Mouse (Mus musculus) intestine, postnatal 0 days (tissue): ENCODE measurements around the gene Gm3625. TPM values are rescaled to one million over a fixed set of nuclear protein-coding genes. Genes with fewer than 3 reads are reported as not detected.

ENCODE experiments used
- ATAC-seq: fragments of 200-750 bp; cut with Nextera tagmentation; 2 replicates; pipeline ENCODE4 v1.8.0; 2017; ENCODE audit warnings: mild to moderate bottlenecking, moderate TSS enrichment, moderate library complexity
- H3K27ac ChIP-seq: fragments of 300-500 bp; sonication (generic); 2 replicates; pipeline ENCODE4 v1.5.1; 2014; ENCODE audit warnings: mild to moderate bottlenecking, low read depth, low read length, moderate library complexity
- H3K27me3 ChIP-seq: fragments of 300-500 bp; sonication (generic); replicated peaks from 2 replicates; pipeline ENCODE4 v1.6.1; 2014; ENCODE audit warnings: low read length, mixed read lengths; ENCODE audit not compliant: control insufficient read depth, insufficient read depth
- H3K36me3 ChIP-seq: fragments of 300-500 bp; sonication (generic); 2 replicates; pipeline ENCODE4 v1.6.1; 2014; ENCODE audit warnings: mild to moderate bottlenecking, moderate library complexity; ENCODE audit not compliant: control insufficient read depth, insufficient read depth
- H3K4me1 ChIP-seq: fragments of 300-500 bp; sonication (generic); replicated peaks from 2 replicates; pipeline ENCODE4 v1.6.1; 2014; ENCODE audit warnings: antibody characterized with exemption, low read length, mixed read lengths; ENCODE audit not compliant: control insufficient read depth, insufficient read depth
- H3K4me2 ChIP-seq: fragments of 300-500 bp; sonication (generic); replicated peaks from 2 replicates; pipeline ENCODE4 v1.6.1; 2014; ENCODE audit warnings: low read depth, mild to moderate bottlenecking, moderate library complexity
- H3K4me3 ChIP-seq: fragments of 300-500 bp; sonication (generic); 2 replicates; pipeline ENCODE4 v1.5.1; 2014; ENCODE audit warnings: low read depth, low read length
- H3K9ac ChIP-seq: fragments of 300-500 bp; sonication (generic); 2 replicates; pipeline ENCODE4 v1.6.1; 2014; ENCODE audit warnings: mild to moderate bottlenecking, low read depth, low read length
- H3K9me3 ChIP-seq: fragments of 300-500 bp; sonication (generic); 2 replicates; pipeline ENCODE4 v1.6.1; 2016; ENCODE audit warnings: mixed run types; ENCODE audit not compliant: control insufficient read depth
- CTCF ChIP-seq: sonication (generic); IDR thresholded peaks from 2 replicates; pipeline ENCODE4 v1.5.1; 2016; ENCODE audit warnings: low read depth, mild to moderate bottlenecking, control low read depth, antibody characterized with exemption, moderate library complexity
- WGBS: fragments of 180-500 bp; shearing (Covaris S2); extraction: QIAGEN DNeasy Blood & Tissue Kit; methylation state at CpG from one replicate; pipeline ENCODE4 v1.1.7; 2014; 5-methylcytosine and 5-hydroxymethylcytosine counted together
- polyA plus RNA-seq: library from polyadenylated mRNA; unstranded; fragments of >200 nt; fragmentation: Nextera tagmentation; extraction: Ambion mirVana; gene quantifications from 2 replicates; pipeline ENCODE4 v1.2.1, GENCODE M21; 2015

The Gm3625 gene
- polyA plus RNA-seq, 1 experiment from 2014 or later: not detected

GRCm38 (mm10) chr12:4592025-4592424 is 702 bp downstream of the Gm3625 start:
- WGBS: 51% methylated on average over 6 of the region's 6 CpGs
- Histone ChIP-seq H3K4me3 (peak overlapping the region; percentile 97), H3K9me3 (no peaks in the 10 kb centered on the region), H3K36me3 (no peaks in the 10 kb centered on the region), H3K4me1 (no peaks in the 10 kb centered on the region), H3K27ac (no peak overlapping the region), H3K27me3 (no peaks in the 10 kb centered on the region), H3K4me2 (peak overlapping the region; percentile 91), H3K9ac (no peak overlapping the region)
- TF ChIP-seq CTCF: 0 out of 2 replicates have a peak, but pooled peaks have one; percentile 23
- ATAC-seq: no peak

- no peak overlapping the region for H3K4me2 ChIP-seq
- ATAC-seq: peak; percentile 29
Observed at GRCm38 (mm10) chr12:4588603-4589002, 4.1 kb downstream of the Gm3625 start.

DNA sequence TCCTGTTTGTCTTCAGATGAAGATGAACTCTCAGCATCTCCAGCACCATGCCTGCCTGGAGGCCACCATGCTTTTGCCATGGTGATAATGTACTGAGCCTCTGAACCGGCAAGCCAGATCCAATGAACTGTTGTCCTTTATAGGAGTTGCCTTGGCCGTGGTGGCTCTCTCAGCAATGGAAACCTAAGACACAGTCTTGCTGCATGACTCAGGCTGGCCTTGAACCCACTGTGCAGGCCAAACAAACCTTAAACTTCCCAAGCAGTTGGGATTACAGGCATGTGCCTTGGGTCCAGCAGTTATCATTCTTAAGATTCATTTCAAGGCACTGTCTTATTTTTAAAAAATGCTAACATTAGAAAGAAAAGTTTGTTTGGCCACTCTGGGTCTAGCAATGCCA is 4.9 kb downstream of the Gm3625 start:
- H3K36me3 ChIP-seq: no peaks in the 10 kb centered on the region
- 79% methylated on average over 2 of the region's 2 CpGs for WGBS
- no peaks in the 10 kb centered on the region for H3K9me3 ChIP-seq
- ATAC-seq: no peak
- no peaks in the 10 kb centered on the region for H3K27me3 ChIP-seq
- no peak overlapping the region for H3K4me3 ChIP-seq
- TF ChIP-seq CTCF: no peak
- no peak overlapping the region for H3K9ac ChIP-seq
- H3K4me1 ChIP-seq: no peaks in the 10 kb centered on the region
- no peak overlapping the region for H3K4me2 ChIP-seq
- H3K27ac ChIP-seq: no peak overlapping the region

More at GRCm38 (mm10) chr12:4588603-4589002, 4.1 kb downstream of the Gm3625 start:
- Histone ChIP-seq H3K9me3 (no peaks in the 10 kb centered on the region), H3K4me1 (no peaks in the 10 kb centered on the region), H3K9ac (no peak overlapping the region), H3K36me3 (no peaks in the 10 kb centered on the region), H3K27me3 (no peaks in the 10 kb centered on the region), H3K4me3 (no peak overlapping the region), H3K27ac (no peak overlapping the region)
- TF ChIP-seq CTCF: no peak
- 49% methylated on average over 3 of the region's 3 CpGs for WGBS

GRCm38 (mm10) chr12:4582326-4582725 is 10.4 kb downstream of the Gm3625 start:
- no peak overlapping the region for H3K4me3 ChIP-seq
- H3K27ac ChIP-seq: no peak overlapping the region
- H3K9ac ChIP-seq: no peak overlapping the region
- no peak for ATAC-seq
- H3K4me1 ChIP-seq: no peaks in the 10 kb centered on the region
- no peaks in the 10 kb centered on the region for H3K36me3 ChIP-seq
- no peak overlapping the region for H3K4me2 ChIP-seq
- H3K27me3 ChIP-seq: no peaks in the 10 kb centered on the region
- no peak for TF ChIP-seq CTCF
- no peaks in the 10 kb centered on the region for H3K9me3 ChIP-seq

DNA sequence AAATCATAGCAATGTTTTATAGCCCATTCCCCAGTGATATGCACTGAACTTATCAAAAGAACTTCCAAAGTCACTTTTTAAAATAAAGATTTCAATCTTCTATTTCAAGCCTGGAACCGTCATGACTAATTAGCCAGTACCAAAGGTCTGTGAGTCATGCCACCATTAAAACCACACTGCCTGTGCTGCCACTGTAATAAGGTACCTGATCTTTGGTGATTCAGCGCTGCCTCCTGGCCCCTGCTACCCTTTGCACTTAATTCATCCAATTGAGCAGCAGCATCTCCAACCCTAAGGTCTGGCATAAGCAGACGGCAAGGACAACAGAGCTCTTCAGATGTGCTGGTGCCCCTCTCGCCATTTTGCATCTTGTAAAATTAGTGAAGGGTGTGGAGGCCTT is 18.7 kb downstream of the Gm3625 start:
- H3K4me3 ChIP-seq: no peak overlapping the region
- no peaks in the 10 kb centered on the region for H3K9me3 ChIP-seq
- no peaks in the 10 kb centered on the region for H3K27me3 ChIP-seq
- H3K4me1 ChIP-seq: no peaks in the 10 kb centered on the region
- 62% methylated on average over 4 of the region's 4 CpGs for WGBS
- TF ChIP-seq CTCF: no peak
- no peak overlapping the region for H3K9ac ChIP-seq
- H3K36me3 ChIP-seq: no peaks in the 10 kb centered on the region
- H3K4me2 ChIP-seq: no peak overlapping the region
- 0 out of 2 replicates have a peak, but pooled peaks have one; percentile 41 for ATAC-seq
- no peak overlapping the region for H3K27ac ChIP-seq

DNA sequence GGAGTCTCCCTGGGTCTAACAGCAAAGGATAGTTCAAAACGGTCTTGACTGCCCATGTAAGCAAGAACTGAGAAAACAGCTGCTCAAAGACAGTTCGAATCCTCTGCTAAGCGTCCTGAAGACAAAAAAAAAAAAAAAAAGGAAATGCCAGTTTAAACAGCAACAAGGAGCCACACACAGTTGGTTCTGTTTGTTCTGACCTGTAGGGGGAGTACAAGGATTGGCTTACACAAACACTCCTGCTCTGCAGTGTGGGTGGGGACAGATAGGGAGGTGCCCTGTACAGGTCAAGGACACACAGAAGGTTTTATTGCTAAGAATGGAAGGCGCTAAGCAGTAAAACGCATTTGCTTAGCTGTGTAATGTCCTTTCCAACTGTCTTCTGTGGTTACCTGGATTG is 20.9 kb downstream of the Gm3625 start:
- H3K4me1 ChIP-seq: no peaks in the 10 kb centered on the region
- 12% methylated on average over 5 of the region's 5 CpGs for WGBS

More for the DNA sequence above, 20.9 kb downstream of the Gm3625 start:
- no peak overlapping the region for H3K4me3 ChIP-seq
- no peak overlapping the region for H3K27ac ChIP-seq
- ATAC-seq: peak; percentile 90
- H3K9ac ChIP-seq: no peak overlapping the region
- H3K4me2 ChIP-seq: no peak overlapping the region
- peak; percentile 87 for TF ChIP-seq CTCF
- no peaks in the 10 kb centered on the region for H3K36me3 ChIP-seq
- no peaks in the 10 kb centered on the region for H3K9me3 ChIP-seq
- no peaks in the 10 kb centered on the region for H3K27me3 ChIP-seq
